Mouse (Mus musculus): ENCODE measurements around the gene Nipal1. TPM values are rescaled to one million over a fixed set of nuclear protein-coding genes. Genes with fewer than 3 reads are reported as not detected.

Gene Nipal1
- polyA plus RNA-seq, 1 experiment from 2014 or later: 0.83 TPM

- 0 out of 2 replicates have a peak, but pooled peaks cover 4% of the 10 kb centered on the region for H3K4me1 ChIP-seq (replicated peaks)
These were observed 20.8 kb downstream of the Nipal1 start for GRCm38 (mm10) chr5:72668351-72668750.

DNA sequence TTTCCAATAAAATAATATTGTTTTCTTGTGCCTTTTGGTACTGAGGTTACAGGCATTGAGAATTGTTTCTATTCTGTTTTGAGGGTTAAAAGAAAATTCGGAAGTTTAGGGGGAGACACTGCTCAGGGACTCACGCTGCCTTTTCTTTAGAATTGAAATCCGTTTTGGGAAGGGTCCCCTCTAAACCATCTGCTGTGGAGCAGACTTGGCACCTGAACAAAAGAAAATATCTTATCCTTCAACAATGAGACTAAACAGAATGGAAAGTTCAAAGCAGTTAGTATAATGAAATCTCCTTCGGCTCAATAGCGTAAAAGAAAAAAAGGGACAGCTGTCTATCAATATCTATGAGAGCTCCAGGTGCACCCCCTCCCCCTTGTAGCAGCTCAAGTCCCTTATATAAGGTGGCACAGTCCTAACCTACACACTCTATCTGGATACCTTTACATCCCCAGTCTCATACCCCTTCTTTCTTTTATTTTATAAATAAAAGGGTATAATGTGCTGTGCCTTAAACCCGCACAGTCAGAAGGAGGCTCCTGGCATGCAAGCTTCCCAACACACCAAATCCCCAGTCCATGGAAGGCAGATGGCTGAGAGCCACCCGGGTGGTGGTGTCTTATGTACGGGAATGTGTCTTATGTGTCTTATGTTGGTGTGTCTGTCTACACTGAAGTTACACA is 23.6 kb downstream of the Nipal1 start:
- no peaks in the 10 kb centered on the region for H3K36me3 ChIP-seq
- WGBS: 39% methylated on average over 8 of the region's 8 CpGs
- peak; percentile 61; the same call in 1 of the 2 replicates for ATAC-seq (ENCODE audit: low FRiP score, low read depth)

More at GRCm38 (mm10) chr5:72668351-72668750, 20.8 kb downstream of the Nipal1 start:
- no peak for ATAC-seq (ENCODE audit: low FRiP score, low read depth)
- Histone ChIP-seq H3K9me3 (no peaks in the 10 kb centered on the region), H3K4me2 (no peak overlapping the region), H3K36me3 (no peaks in the 10 kb centered on the region), H3K27ac (replicated peaks) (no peak overlapping the region), H3K4me3 (no peak overlapping the region), H3K27me3 (no peaks in the 10 kb centered on the region), H3K9ac (no peak overlapping the region)
- 87% methylated on average over 9 of the region's 9 CpGs for WGBS

DNA sequence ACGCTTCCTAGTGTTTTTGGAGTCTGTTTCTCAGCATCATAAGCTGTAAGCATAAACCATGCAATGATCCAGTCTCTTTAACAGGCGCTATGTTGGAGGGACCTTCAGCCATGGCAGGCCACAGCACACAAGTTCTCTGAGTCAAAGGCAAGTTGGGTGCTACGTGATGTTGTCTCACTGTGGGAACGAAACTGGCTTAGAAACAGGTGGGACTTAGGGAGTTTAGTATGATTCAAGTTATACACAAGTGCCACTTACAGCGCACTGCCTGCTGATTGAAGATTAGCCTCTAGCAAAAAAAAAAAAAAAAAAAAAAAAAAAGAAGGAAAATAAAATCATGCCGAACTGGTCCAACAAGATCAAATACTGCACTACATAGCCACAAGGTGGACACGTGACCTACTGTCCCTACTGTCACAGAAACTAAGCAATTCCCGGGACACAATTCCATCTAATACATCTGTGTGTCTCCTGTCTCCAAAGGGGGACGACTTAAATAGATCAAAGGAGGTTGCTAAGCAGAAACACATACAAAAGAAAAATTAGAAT is 27.5 kb downstream of the Nipal1 start:
- no peak for ATAC-seq (ENCODE audit: low FRiP score, low read depth)
- WGBS: 84% methylated on average over 9 of the region's 9 CpGs
- no peak overlapping the region for H3K9ac ChIP-seq
- no peaks in the 10 kb centered on the region for H3K27me3 ChIP-seq
- no peak overlapping the region for H3K4me3 ChIP-seq
- no peak overlapping the region for H3K4me2 ChIP-seq
- 0 out of 2 replicates have a peak, but pooled peaks cover 4% of the 10 kb centered on the region for H3K4me1 ChIP-seq (replicated peaks)
- no peaks in the 10 kb centered on the region for H3K9me3 ChIP-seq
- H3K27ac ChIP-seq (replicated peaks): no peak overlapping the region
- no peaks in the 10 kb centered on the region for H3K36me3 ChIP-seq

More for the DNA sequence above, 23.6 kb downstream of the Nipal1 start:
- Histone ChIP-seq H3K9ac (no peak overlapping the region), H3K9me3 (no peaks in the 10 kb centered on the region), H3K4me1 (replicated peaks) (0 out of 2 replicates have a peak, but pooled peaks cover 4% of the 10 kb centered on the region), H3K4me3 (no peak overlapping the region), H3K4me2 (no peak overlapping the region), H3K27ac (replicated peaks) (no peak overlapping the region), H3K27me3 (no peaks in the 10 kb centered on the region)

DNA sequence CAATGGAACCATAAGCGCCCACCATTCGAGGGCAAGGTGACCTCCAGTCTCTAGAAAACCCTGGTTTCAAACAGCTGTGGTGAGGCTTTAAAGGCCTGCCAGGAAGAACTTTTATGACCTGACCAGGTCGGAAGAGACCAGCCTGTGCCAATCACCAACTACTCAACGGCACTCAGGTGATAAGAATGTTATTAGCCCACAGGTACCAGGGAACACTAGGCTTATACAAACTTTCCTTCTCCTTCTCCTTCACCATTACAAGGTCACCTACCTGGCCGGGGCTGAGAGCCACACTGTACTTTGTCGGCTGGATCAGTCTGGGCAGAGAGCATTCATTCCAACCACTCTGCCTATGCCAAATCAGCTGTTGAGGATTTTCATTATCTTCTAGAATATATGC is 33.9 kb downstream of the Nipal1 start:
- Histone ChIP-seq H3K4me1 (replicated peaks) (no peaks in the 10 kb centered on the region), H3K4me3 (no peak overlapping the region), H3K9me3 (no peaks in the 10 kb centered on the region), H3K27ac (replicated peaks) (no peak overlapping the region), H3K36me3 (no peaks in the 10 kb centered on the region), H3K4me2 (no peak overlapping the region), H3K27me3 (no peaks in the 10 kb centered on the region), H3K9ac (no peak overlapping the region)
- 89% methylated on average over 6 of the region's 6 CpGs for WGBS
- no peak for ATAC-seq (ENCODE audit: low FRiP score, low read depth)

- Histone ChIP-seq H3K9ac (no peak overlapping the region), H3K4me3 (no peak overlapping the region), H3K4me2 (no peak overlapping the region), H3K27ac (replicated peaks) (no peak overlapping the region), H3K27me3 (no peaks in the 10 kb centered on the region), H3K9me3 (no peaks in the 10 kb centered on the region), H3K4me1 (replicated peaks) (no peaks in the 10 kb centered on the region), H3K36me3 (no peaks in the 10 kb centered on the region)
- ATAC-seq (ENCODE audit: low FRiP score, low read depth): no peak
- WGBS: 87% methylated on average over 7 of the region's 7 CpGs
These were observed 42.0 kb downstream of the Nipal1 start for GRCm38 (mm10) chr5:72689556-72689955.

GRCm38 (mm10) chr5:72690516-72690915 is 42.9 kb downstream of the Nipal1 start:
- Histone ChIP-seq H3K4me2 (no peak overlapping the region), H3K9me3 (no peaks in the 10 kb centered on the region), H3K27ac (replicated peaks) (no peak overlapping the region), H3K4me1 (replicated peaks) (no peaks in the 10 kb centered on the region), H3K9ac (no peak overlapping the region), H3K27me3 (no peaks in the 10 kb centered on the region), H3K36me3 (no peaks in the 10 kb centered on the region), H3K4me3 (no peak overlapping the region)
- ATAC-seq (ENCODE audit: low FRiP score, low read depth): no peak
- WGBS: 74% methylated on average over 5 of the region's 5 CpGs

GRCm38 (mm10) chr5:72694684-72695083 is 47.1 kb downstream of the Nipal1 start:
- Histone ChIP-seq H3K27ac (replicated peaks) (no peak overlapping the region), H3K4me1 (replicated peaks) (peaks cover 25% of the 10 kb centered on the region), H3K4me3 (no peak overlapping the region), H3K4me2 (no peak overlapping the region), H3K27me3 (no peaks in the 10 kb centered on the region), H3K9me3 (no peaks in the 10 kb centered on the region), H3K36me3 (no peaks in the 10 kb centered on the region), H3K9ac (no peak overlapping the region)
- 85% methylated on average over 2 of the region's 2 CpGs for WGBS
- no peak for ATAC-seq (ENCODE audit: low FRiP score, low read depth)

GRCm38 (mm10) chr5:72696491-72696890 is 48.9 kb downstream of the Nipal1 start:
- Histone ChIP-seq H3K27me3 (no peaks in the 10 kb centered on the region), H3K27ac (replicated peaks) (no peak overlapping the region), H3K9me3 (no peaks in the 10 kb centered on the region), H3K4me2 (no peak overlapping the region), H3K9ac (no peak overlapping the region), H3K36me3 (no peaks in the 10 kb centered on the region), H3K4me3 (no peak overlapping the region), H3K4me1 (replicated peaks) (peaks cover 25% of the 10 kb centered on the region)
- WGBS: 61% methylated on average over 13 of the region's 13 CpGs
- ATAC-seq (ENCODE audit: low FRiP score, low read depth): no peak

DNA sequence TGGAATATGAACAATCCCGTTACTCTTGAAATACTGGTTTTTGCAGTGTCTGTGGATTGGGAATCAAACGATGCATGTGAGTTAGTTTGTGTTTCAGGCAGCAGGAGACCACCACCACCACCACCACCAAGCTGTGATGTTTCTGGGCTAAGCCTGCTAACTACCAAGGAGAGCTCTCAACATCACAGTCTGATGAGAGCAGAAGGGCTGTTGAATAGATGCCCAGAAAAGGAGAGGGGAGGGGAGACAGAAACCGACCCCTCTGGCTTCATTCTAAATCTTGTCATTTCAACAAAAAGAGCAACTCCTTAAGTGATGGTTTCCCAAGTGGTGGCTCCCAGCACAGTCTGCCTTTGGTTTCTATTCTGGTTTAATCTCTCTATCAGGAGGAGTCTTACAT is 50.7 kb downstream of the Nipal1 start:
- H3K4me2 ChIP-seq: no peak overlapping the region
- no peak overlapping the region for H3K9ac ChIP-seq
- H3K9me3 ChIP-seq: no peaks in the 10 kb centered on the region
- H3K27ac ChIP-seq (replicated peaks): peak overlapping the region; percentile 42
- H3K4me1 ChIP-seq (replicated peaks): peaks cover 25% of the 10 kb centered on the region
- 46% methylated on average over 3 of the region's 3 CpGs for WGBS
- no peak overlapping the region for H3K4me3 ChIP-seq
- ATAC-seq (ENCODE audit: low FRiP score, low read depth): peak; percentile 80
- H3K27me3 ChIP-seq: no peaks in the 10 kb centered on the region
- H3K36me3 ChIP-seq: no peaks in the 10 kb centered on the region

DNA sequence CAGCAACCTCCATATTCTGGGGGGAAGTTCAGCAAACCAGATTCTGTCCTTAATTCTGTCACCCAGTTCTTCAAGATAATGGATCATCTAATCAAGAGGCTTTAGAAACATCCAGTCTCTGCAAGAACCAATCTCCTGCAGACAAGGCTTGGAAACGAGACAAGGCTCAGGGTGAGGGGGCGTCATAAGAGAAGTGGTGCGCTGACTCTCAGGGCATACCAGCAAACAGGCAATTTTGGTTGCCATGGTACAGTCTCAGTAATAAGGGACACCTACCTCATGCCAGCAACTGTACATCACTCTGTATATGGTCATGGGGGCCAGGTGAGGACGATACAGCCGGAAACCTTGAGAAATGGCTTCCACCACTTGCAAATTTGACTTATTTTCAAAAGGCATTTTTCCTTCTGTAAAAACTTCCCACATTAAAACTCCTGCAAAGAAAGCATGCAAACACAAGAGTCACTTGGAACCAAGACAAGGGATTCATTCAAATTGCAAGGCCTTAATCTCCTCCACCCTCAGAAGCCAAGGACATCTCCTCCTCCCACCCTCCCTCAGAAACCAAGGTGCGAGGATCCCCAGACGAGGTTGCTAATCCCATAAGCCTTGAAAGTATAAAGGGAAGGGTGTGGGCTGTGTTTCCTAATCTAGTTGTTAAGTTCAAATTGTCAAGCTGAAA is 51.4 kb downstream of the Nipal1 start:
- peak overlapping the region; percentile 42; the same call in 1 of the 2 replicates for H3K27ac ChIP-seq (replicated peaks)

DNA sequence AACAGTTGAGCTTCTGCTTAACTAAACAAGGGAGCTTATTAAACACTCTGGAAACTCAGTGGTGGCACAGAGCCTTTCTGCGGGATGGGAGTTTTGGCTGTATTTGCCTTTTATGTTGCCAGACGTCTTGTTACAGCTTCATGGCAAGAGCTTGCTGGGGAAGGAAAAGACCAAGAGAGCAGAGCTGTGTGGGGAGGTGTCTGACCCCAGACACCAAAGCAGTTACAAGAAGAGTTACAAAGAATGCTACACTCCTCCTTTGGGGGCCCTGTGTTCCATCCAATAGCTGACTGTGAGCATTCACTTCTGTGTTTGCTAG is 51.9 kb downstream of the Nipal1 start:
- Histone ChIP-seq H3K27ac (replicated peaks) (0 out of 2 replicates have a peak overlapping the region, but pooled peaks have one; percentile 42), H3K36me3 (no peaks in the 10 kb centered on the region), H3K4me3 (no peak overlapping the region), H3K4me1 (replicated peaks) (peaks cover 25% of the 10 kb centered on the region), H3K4me2 (no peak overlapping the region), H3K9me3 (no peaks in the 10 kb centered on the region), H3K9ac (no peak overlapping the region), H3K27me3 (no peaks in the 10 kb centered on the region)
- 51% methylated on average over 2 of the region's 2 CpGs for WGBS
- no peak for ATAC-seq (ENCODE audit: low FRiP score, low read depth)

More for the DNA sequence above, 51.4 kb downstream of the Nipal1 start:
- H3K9ac ChIP-seq: no peak overlapping the region
- no peaks in the 10 kb centered on the region for H3K36me3 ChIP-seq
- H3K4me3 ChIP-seq: no peak overlapping the region
- no peak overlapping the region for H3K4me2 ChIP-seq
- peaks cover 25% of the 10 kb centered on the region for H3K4me1 ChIP-seq (replicated peaks)
- peak; percentile 52; the same call in 1 of the 2 replicates for ATAC-seq (ENCODE audit: low FRiP score, low read depth)
- H3K9me3 ChIP-seq: no peaks in the 10 kb centered on the region
- 57% methylated on average over 7 of the region's 7 CpGs for WGBS
- no peaks in the 10 kb centered on the region for H3K27me3 ChIP-seq

DNA sequence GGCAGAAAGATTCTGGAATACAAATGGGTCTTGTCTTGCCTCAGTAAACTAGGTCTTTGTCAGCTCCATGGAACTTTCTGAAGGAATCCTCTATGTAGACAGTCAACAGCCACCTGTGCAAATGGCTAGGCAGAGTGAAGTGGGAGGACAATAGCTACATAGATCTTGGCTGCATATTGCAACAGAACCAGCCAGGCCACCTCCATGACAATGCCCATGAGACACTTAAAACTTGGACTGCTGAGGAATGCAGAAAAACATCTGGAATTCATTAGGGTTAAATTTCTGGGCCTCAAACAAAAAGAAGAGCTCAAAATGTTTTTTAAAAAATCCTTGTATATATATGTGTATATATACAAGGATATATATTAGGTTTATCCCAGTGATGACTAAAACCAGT is 54.6 kb downstream of the Nipal1 start:
- no peak overlapping the region for H3K27ac ChIP-seq (replicated peaks)
- no peaks in the 10 kb centered on the region for H3K9me3 ChIP-seq
- no peaks in the 10 kb centered on the region for H3K36me3 ChIP-seq
- peaks cover 21% of the 10 kb centered on the region for H3K4me1 ChIP-seq (replicated peaks)
- no peak overlapping the region for H3K4me2 ChIP-seq
- H3K27me3 ChIP-seq: no peaks in the 10 kb centered on the region
- ATAC-seq (ENCODE audit: low FRiP score, low read depth): no peak
- no peak overlapping the region for H3K4me3 ChIP-seq
- no peak overlapping the region for H3K9ac ChIP-seq

Data from hindbrain, embryonic 15.5 days (tissue).